Comparison of ENCODE assay signal across 18 mouse cellular contexts in genomic region chr12:86959661-86960060, GRCm38 (mm10). TPM values are rescaled to one million over a fixed set of nuclear protein-coding genes. Genes with fewer than 3 reads are reported as not detected.
DNase-seq lines count a peak whose midpoint lies in the region; TF ChIP-seq lines count a peak whose summit lies in the region.
"Had no signal": no experiment of that assay in that cellular context is flagged by ENCODE, and none has a peak within 500 bp of the region (broad histone marks: within the 10 kb centered on the region; RNA-seq: fewer than 3 reads in every experiment).

No protein-coding gene starts in this region.

- TF ChIP-seq CTCF in cerebellum, adult 2 months (IDR thresholded peaks at IDR 0.05; ENCODE audit: borderline replicate concordance, insufficient read depth, low read depth, low read length), result no peak

- H3K4me1 ChIP-seq in cerebellum, adult 2 months (ENCODE audit: control insufficient read depth, insufficient read depth, low read length), result peaks cover 67% of the 10 kb centered on the region
- H3K4me1 ChIP-seq: embryonic facial prominence, embryonic 10.5 days; embryonic facial prominence, embryonic 12.5 days; forebrain, embryonic 13.5 days had no signal

- 31% methylated on average over 5 of the region's 5 CpGs for WGBS in cerebellum, adult 2 months

- no peak overlapping the region for H3K4me3 ChIP-seq in cerebellum, adult 2 months (replicated peaks; ENCODE audit: insufficient read depth, low read depth, low read length)
- H3K4me3 ChIP-seq: embryonic facial prominence, embryonic 10.5 days; embryonic facial prominence, embryonic 12.5 days; forebrain, embryonic 13.5 days; gastrocnemius, adult 2 months had no signal

- H3K27ac ChIP-seq in cerebellum, adult 2 months (ENCODE audit: insufficient read depth, low read length), result peak overlapping the region; percentile 76
- H3K27ac ChIP-seq: embryonic facial prominence, embryonic 10.5 days; embryonic facial prominence, embryonic 12.5 days; forebrain, embryonic 13.5 days; gastrocnemius, adult 2 months had no signal

- DNase-seq in cerebellum, adult 2 months, result peak in 1 of 2 experiments; percentile 56
- no peak for DNase-seq in cerebellum, adult 11 months
- peak; percentile 70 for DNase-seq in cerebellum, adult 9-10 months
- peak; percentile 61 for DNase-seq in cerebellum, adult 9-11 months
- DNase-seq in cerebellum, postnatal 14 days, result peak; percentile 26 to 59
- DNase-seq in right cerebral cortex, postnatal 36 days (ENCODE audit: low spot score in 2 of 2), result no peak
- no peak for DNase-seq in gastrocnemius, postnatal 14 days
- no peak for DNase-seq in ovary, postnatal 36 days (ENCODE audit: low spot score)
- DNase-seq: adrenal gland, adult 2 months; adrenal gland, postnatal 10 days; adrenal gland, postnatal 25 days; gastrocnemius, adult 2 months had no signal

- TF ChIP-seq POLR2A in cerebellum, adult 2 months (IDR thresholded peaks at IDR 0.05; ENCODE audit: borderline replicate concordance, insufficient read depth, low read length), result no peak

- no peaks in the 10 kb centered on the region for H3K27me3 ChIP-seq in cerebellum, adult 2 months (ENCODE audit: control insufficient read depth, insufficient read depth, low read length)
- H3K27me3 ChIP-seq: embryonic facial prominence, embryonic 12.5 days; forebrain, embryonic 13.5 days had no signal

- intact Hi-C loops in gastrocnemius, postnatal 14 days (cut with DNase I; ENCODE audit: low total_unique reads), result no loop called here

RNA-seq across cellular contexts. Expression of gene Cipc, which starts 12.8 kb away (rescaled TPM):
- polyA plus RNA-seq in cerebellum, adult 2 months (2012; rRNA removed), result 122 and 127 TPM in 2 replicates
- 10 to 100 TPM; 20.2 to 20.3 TPM for total RNA-seq in gastrocnemius, postnatal 14 days (2021)

RNA-seq across cellular contexts. Expression of gene Zdhhc22, which starts 30.6 kb away (rescaled TPM):
- polyA plus RNA-seq in cerebellum, adult 2 months (2012; rRNA removed), result 28.1 and 29.3 TPM in 2 replicates
- not detected for total RNA-seq in gastrocnemius, postnatal 14 days (2021)
- total RNA-seq: ES-E14; gastrocnemius, adult 2 months; MEL had no signal
- polyA plus RNA-seq: C2C12 had no signal

Comparison
In these comparisons a context has a peak if more than half of its experiments do, and no peak if none do; other contexts are left out.
1. DNase-seq: peak in cerebellum, adult 9-10 months (single experiment), cerebellum, adult 9-11 months (single experiment) and cerebellum, postnatal 14 days (2 of 2); none in cerebellum, adult 11 months (single experiment), right cerebral cortex, postnatal 36 days (0 of 2), gastrocnemius, postnatal 14 days (single experiment) and ovary, postnatal 36 days (single experiment).